Mouse (Mus musculus) fibroblast of lung, adult 2 months (primary cell): Measurements from ENCODE around the gene Pnpla2.

ENCODE experiments used
- DNase-seq: peaks from one replicate; pipeline ENCODE4 v3.0.0-alpha.2; 2011; ENCODE audit warnings: low read depth

Pnpla2 gene

GRCm38 (mm10) chr7:141447110-141447991 is 7.6 kb upstream of the Pnpla2 start, which contains the start of gene Rplp2:
Gene Rplp2 (plus strand): TSS chr7:141447370.
- DNase-seq: peak; percentile 84

DNA sequence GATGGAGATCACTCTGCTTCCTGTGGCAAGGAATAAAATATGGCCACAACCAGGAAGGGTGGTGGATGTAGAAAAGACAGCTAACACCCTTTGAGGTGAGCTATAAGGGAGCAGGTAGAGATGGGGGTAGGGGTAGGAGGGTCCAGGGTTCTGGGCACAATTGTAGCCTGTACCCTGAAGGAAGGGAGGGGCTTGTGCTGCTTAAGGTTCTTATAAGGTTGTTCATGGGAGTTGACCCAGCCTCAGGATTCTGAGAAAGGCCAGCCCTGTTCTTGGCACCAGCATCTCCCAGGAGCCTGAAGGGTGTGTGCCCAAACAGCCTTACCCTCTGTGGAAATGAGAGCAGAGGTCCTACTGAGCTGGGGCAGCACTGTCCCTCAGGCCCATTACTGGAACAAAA is 3.1 kb upstream of the Pnpla2 start:
- DNase-seq: no peak

- no peak for DNase-seq
Observed at GRCm38 (mm10) chr7:141453636-141454035, 1.4 kb upstream of the Pnpla2 start.

DNA sequence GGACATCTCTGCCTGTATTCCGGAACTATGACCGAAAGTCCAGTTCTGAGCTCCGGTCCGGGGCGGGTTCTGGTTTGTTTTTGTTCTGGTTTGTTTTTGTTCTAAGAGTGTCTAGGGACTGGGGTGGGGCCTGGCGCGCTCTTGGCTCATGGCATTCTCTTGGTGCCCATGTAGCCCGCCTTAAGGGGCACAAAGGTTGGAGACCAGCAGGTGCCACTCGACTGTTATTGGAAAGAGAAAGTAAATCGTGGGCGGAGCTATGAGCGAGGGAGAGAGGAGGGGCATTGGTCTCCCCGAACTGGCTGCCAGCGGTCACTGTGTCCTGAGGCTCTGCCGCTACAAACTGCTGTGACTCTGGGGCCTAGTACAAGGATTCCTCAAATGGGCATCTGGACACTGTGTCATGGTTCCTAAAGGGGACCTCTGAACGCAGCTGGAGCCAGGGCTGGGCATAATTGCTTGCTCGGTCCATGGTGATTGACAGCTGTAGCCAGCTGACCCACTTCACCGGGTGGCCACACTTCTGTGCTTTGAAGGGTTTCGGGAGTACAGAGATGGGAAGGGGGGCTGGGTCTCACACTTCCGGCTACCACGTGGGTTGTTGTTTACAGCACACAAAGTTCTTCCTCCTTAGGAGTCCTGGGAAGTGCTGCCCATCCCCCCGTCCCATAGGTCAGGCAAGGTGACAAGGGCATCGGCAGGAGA is 764 bp downstream of the Pnpla2 start:
- DNase-seq: no peak

DNA sequence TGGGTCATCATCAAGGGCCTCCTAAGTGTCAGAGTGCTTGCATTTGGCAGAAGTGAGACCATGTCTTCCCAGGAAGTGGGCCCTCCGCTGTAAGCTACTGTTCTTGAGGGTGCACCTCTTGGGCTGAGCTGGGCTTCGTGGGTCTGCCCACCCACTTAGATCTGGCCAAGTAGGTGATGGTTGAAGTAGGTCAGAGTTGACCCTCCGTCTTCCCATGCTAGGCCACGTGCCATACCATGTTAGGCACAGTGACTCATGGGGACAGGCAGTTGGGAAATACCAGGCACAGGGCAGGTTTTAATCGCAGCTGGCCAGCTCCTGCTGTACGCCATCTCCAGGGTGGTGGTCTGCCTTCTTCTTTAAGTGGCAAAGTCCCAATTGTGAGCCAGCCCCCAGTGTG is 1.7 kb downstream of the Pnpla2 start:
- no peak for DNase-seq

- DNase-seq: no peak
Observed at GRCm38 (mm10) chr7:141457236-141457635, 2.2 kb downstream of the Pnpla2 start.

DNA sequence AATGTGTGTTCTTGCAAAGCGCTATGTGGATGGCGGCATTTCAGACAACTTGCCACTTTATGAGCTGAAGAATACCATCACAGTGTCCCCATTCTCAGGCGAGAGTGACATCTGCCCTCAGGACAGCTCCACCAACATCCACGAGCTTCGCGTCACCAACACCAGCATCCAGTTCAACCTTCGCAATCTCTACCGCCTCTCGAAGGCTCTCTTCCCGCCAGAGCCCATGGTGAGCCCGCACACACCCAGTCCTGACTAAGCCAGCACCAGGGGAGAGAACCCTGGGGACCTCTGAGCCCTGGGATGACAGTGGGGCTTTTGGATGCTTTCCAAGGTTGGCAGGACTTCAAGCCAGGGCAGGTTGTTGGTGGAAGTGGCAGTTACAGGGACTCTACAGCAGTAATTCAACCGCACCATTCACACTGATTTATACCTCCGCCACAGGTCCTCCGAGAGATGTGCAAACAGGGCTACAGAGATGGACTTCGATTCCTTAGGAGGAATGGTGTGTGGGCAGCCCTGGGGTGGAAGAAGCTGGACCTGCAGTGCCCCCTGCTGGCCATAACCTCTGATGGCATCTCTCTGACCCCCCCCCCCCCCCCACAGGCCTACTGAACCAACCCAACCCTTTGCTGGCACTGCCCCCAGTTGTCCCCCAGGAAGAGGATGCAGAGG is 3.1 kb downstream of the Pnpla2 start:
- no peak for DNase-seq

GRCm38 (mm10) chr7:141458661-141459060 is 3.7 kb downstream of the Pnpla2 start:
- DNase-seq: no peak

DNA sequence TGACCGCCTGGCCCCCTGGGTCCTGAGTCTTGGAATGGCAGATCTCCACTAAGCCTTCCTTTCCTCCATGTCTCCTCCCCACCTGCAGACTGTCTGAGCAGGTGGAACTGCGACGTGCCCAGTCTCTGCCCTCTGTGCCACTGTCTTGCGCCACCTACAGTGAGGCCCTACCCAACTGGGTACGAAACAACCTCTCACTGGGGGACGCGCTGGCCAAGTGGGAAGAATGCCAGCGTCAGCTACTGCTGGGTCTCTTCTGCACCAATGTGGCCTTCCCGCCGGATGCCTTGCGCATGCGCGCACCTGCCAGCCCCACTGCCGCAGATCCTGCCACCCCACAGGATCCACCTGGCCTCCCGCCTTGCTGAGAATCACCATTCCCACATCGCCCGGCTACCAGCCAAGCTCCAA is 4.3 kb downstream of the Pnpla2 start:
- DNase-seq: no peak

- no peak for DNase-seq
Observed at GRCm38 (mm10) chr7:141460001-141460390, 5.0 kb downstream of the Pnpla2 start.

GRCm38 (mm10) chr7:141460391-141461113 is 5.6 kb downstream of the Pnpla2 start, which contains the start of gene Cracr2b:
Gene Cracr2b (plus strand): TSS chr7:141461094.
- no peak for DNase-seq

DNA sequence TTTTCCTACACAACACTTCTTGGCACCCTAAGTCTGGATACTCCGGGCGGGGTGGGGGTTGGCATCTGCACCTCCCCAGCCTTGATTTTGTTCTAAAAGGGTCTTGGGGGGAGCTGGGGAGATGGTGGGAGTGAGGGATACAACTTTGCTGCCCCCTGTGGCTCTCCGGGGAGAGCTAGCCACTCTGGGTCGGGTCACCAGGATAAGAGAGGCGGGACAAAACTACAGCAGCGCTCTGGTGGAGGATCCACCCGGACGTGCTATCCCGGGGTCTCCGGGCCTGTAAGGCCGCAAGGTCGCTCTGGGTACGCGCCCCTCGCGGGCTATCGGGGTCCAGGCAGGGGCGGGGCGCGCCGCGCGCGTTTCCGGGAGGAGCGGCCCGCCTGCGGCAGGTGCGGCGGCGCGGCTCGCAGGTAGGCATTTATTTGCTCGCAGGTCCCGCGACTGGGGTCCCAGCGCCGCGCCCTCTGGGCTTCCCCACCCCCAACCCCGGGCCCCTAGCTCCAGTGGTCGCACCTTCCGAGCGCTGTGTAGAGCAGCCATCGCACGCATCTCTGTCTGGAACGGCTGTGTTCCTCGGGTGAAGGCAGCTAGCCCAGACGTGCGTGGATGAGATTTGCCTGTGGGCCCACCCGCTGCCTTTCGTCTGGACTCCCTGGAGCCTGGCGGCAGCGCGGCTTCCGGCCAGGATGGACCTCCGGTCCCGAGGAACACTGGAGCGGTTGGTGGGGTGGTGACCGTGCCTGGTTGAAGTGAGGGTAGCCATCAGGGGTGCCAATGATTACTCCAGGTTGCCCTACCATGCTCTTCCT is 6.7 kb downstream of the Pnpla2 start:
- no peak for DNase-seq

- DNase-seq: no peak
Observed at GRCm38 (mm10) chr7:141462333-141462821, 7.4 kb downstream of the Pnpla2 start.

DNA sequence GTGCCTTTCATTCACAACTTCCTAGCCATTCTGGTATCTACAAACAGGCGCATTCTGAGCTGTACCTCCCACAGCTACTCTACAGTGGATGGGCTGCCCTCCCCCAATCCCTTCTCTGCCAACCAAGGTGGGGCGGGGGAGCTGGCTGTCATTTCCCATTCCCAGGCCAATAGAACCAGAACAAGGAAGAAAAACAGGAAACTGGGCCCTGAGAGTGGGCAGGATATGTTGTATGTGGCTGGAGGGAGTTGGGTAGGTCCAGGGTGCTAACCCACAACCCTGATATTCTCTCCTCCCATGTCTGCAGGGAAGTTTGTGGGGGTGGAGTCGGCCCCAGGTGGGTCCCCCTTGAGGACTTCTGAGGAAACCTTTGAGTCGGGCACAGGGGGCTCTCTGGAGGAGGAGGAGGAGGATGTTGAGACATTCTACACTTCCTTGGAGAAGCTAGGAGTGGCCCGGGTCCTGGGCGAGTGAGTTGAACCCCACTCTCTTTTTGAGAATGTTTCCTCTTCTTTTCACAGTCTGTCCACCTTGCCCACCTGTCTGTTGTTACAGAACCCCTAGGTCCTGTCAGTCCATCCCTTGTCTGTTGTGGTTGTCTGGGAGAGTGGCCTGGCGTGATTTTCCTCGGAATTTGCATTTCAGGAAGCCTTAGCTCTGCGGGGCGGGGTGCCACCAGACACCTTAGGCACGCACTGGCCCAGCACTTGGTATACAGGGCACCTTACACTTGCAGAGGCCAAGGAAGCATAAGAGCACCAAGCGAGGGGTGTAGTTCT is 9.0 kb downstream of the Pnpla2 start:
- DNase-seq: no peak

GRCm38 (mm10) chr7:141464603-141465201 is 9.7 kb downstream of the Pnpla2 start:
- no peak for DNase-seq

DNA sequence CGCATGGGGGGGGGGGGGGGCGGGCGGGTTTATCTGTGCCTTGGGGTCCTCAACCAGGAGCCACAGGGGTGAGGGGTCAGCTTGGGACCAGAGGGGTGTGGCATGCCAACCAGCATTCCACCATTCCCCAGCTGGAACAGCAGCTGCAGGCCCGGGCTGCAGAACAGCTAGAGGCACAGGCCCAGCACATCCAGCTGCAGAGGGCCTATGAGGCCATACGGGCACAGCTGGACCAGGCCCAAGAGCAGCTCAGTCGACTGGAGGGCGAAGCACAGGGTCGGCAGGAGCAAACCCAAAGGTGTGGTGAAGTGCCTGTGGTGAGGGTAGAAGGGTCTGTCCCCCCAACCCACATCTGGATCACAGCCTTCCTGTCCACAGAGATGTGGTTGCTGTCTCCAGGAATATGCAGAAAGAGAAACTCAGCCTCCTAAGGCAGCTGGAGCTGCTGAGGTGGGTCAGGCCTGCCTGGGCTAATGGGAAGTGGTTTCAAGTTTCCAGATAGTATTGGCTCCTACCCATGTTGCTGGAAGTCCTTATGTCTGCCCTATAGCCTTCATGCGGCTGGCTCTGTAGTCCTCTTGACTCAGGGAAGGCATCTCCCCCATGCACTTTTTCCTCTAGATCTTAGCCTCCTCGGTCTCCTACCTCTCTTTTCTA is 10.5 kb downstream of the Pnpla2 start:
- no peak for DNase-seq

DNA sequence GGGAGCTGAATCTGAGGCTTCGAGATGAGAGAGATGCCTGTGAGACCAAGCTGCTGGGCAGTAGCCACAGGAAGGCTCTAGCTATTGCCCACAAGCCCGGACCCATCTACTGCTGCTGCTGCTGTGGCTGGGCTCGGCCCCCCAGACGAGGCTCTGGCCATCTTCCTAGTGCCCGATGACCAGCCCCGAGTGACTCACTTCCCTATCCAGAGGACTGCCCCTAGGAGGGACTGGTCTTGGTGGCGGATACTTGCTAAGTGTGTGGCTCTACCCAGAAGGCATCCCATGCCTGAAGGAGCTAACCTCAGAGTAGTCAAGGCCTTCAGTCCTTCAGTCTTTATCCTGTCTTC is 11.0 kb downstream of the Pnpla2 start:
- peak; percentile 69 for DNase-seq

DNA sequence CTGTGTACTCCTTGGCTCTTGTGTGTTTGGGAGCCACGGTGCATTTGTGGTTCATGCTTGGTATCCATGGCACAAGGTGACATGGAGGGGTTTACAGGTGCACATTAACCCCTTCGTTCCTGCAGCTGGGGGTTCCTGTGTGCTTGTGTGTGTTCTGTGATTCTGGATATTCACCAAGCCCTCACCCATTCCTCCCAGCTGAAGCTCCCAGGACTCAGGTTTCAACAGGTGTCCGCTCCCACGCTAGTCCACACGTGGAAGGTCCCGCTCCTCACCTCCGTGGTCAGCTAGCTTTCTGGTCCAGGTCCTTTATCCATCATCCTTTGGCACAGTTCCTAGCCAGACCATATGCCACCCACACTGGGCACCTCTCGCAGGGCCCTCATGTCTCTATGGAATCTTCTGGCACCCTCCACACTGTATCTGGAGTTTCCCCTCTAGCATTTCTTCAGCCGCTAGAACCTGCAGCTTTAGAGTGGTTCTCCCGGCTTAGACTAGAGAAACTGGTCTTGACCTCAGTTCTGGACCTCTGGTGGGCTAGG is 11.7 kb downstream of the Pnpla2 start:
- DNase-seq: no peak
